Mouse (Mus musculus) megakaryocyte, embryonic 14.5 days (primary cell): ENCODE results near the gene Enox2. TPM values are rescaled to one million over a fixed set of nuclear protein-coding genes. Genes with fewer than 3 reads are reported as not detected.
A peak's percentile ranks its signal among the peaks of the same experiment; 100 is the strongest.
"Not testable (repeated sequence)": the region's sequence is repeated elsewhere in the genome, so short reads cannot be mapped to it uniquely, and the experiment has no call there.

Experiments used
- H3K27me3 ChIP-seq: replicated peaks from 2 replicates; pipeline ENCODE3; 2012; ENCODE audit warnings: inconsistent platforms
- H3K36me3 ChIP-seq: replicated peaks from 2 replicates; pipeline ENCODE3; 2012; ENCODE audit warnings: low read length, inconsistent platforms, mixed read lengths
- H3K4me1 ChIP-seq: 2 replicates; pipeline ENCODE4 v1.6.1; 2012; ENCODE audit warnings: inconsistent platforms
- H3K4me3 ChIP-seq: replicated peaks from 2 replicates; pipeline ENCODE3; 2012; ENCODE audit warnings: moderate library complexity, mild to moderate bottlenecking, inconsistent platforms
- H3K9me3 ChIP-seq: 2 replicates; pipeline ENCODE4 v1.6.1; 2012; ENCODE audit warnings: inconsistent platforms
- FLI1 ChIP-seq: IDR thresholded peaks from 2 replicates; pipeline ENCODE4 v1.6.1; 2012; ENCODE audit warnings: low read length, inconsistent platforms, mixed read lengths
- GATA1 ChIP-seq: IDR thresholded peaks from 3 replicates; pipeline ENCODE4 v1.6.1; 2012; ENCODE audit warnings: mixed read lengths, low read length, inconsistent platforms, borderline replicate concordance
- polyA plus RNA-seq: library from polyadenylated mRNA; stranded (reverse); fragments of >175 nt; gene quantifications from 2 replicates; pipeline ENCODE4 v1.2.3, GENCODE M21; 2012; ENCODE audit warnings: low replicate concordance; ENCODE audit not compliant: insufficient read depth

Enox2 gene
- polyA plus RNA-seq, 1 experiment: 2.9 TPM

DNA sequence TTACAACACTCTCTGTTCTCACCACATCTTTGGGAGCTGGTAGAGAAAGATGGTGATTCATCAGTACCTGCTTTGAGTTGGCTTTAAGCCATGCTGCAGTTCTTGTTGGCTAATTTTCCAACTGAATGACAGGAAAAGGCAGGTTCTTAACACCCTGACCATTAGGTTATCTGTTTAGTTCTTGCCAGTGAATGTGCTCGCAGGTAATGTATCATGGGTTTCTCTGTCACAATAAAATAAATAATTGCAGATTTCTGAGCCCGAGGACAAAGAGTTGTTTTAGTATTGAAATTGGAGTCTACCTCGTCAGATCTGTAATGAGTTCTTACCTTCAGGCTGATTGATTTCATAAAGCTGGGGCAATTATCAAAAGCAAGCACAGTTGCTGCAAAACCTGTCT, 106.9 kb downstream of the Enox2 start:
- Histone ChIP-seq H3K4me1 (no peaks in the 10 kb centered on the region), H3K36me3 (no peaks in the 10 kb centered on the region), H3K27me3 (no peaks in the 10 kb centered on the region), H3K9me3 (peaks cover 4% of the 10 kb centered on the region; the same call in 1 of the 2 replicates), H3K4me3 (no peak overlapping the region)
- no peak for TF ChIP-seq GATA1
- no peak for TF ChIP-seq FLI1

DNA sequence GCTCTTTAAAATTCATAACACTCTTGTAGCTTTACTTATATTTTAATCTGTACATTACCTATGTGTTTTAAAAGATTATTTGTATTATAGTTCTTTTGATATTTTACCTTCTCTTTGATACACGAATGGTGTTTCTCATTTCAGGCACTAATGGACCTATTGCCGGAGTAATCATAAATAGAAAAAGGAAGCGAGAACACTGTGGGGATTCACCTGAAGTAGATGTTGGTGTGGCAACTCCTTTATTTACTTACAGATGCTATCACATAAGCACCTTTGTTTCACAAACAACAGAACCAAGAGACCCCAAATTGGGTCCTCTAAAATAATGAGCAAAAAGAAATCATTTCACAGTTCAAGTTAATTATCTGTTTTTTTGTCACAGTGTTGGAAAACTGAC, 109.4 kb downstream of the Enox2 start:
- no peaks in the 10 kb centered on the region for H3K4me1 ChIP-seq
- TF ChIP-seq FLI1 (no peak), GATA1 (no peak)
- no peaks in the 10 kb centered on the region for H3K27me3 ChIP-seq
- H3K36me3 ChIP-seq: no peaks in the 10 kb centered on the region
- no peak overlapping the region for H3K4me3 ChIP-seq
- H3K9me3 ChIP-seq: peaks cover 4% of the 10 kb centered on the region; the same call in 1 of the 2 replicates

DNA sequence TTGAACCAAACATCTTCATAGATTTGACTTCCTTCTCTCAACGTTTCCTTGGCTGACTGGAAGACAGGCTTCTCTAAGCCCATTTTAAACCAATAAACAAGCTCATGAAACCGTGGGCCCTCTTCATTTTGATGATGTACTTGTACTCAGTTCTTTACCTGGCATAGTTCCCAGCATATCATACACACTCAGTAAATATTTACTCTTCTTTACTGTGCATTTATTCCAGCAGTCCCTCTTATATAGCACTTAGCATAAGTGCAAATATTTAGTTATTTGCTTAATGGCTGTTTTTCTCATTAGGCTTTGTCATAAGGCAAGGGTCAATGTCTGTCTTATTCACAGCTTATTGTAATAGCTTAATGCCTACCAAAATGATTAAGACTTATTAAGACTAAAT, 133.8 kb downstream of the Enox2 start:
- no peaks in the 10 kb centered on the region for H3K9me3 ChIP-seq
- H3K36me3 ChIP-seq: no peaks in the 10 kb centered on the region
- H3K4me3 ChIP-seq: no peak overlapping the region
- H3K4me1 ChIP-seq: no peaks in the 10 kb centered on the region
- peaks cover 2% of the 10 kb centered on the region for H3K27me3 ChIP-seq
- TF ChIP-seq FLI1: no peak
- TF ChIP-seq GATA1: no peak

DNA sequence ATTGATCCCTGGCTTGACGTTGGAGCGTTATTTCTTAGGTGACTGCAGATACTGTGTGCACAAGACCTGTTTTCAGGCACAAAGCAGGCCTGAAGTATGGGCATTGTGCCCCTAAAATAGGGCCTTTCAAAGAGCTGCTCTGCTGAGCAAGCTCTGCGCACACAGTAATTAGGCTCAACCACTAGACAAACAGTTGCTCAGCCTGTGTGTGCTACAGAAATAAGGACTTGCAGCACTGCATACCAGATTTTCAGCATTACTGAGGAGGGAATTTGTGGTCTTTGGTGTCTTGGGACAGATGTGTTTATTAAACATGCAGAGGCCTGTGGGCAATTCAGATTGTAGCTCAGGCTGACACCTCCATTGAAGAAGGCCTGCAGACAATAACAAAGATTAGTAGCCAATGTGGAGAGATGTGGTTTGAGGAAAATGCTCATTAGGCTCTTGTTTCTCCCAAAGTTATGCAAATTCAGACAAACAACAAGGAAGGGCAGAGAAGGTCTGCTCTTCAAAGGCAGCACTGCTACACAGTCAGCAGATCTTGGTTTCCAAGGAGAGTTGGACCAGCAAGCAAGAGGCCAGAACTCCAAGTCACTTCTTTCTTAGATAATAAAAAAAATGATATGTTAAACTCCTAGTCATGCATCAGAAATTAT, 163.2 kb downstream of the Enox2 start:
- Histone ChIP-seq H3K4me3 (no peak overlapping the region), H3K9me3 (no peaks in the 10 kb centered on the region), H3K36me3 (no peaks in the 10 kb centered on the region), H3K4me1 (peaks cover 5% of the 10 kb centered on the region; the same call in 1 of the 2 replicates), H3K27me3 (peaks cover 2% of the 10 kb centered on the region)
- TF ChIP-seq FLI1 (no peak), GATA1 (no peak)

DNA sequence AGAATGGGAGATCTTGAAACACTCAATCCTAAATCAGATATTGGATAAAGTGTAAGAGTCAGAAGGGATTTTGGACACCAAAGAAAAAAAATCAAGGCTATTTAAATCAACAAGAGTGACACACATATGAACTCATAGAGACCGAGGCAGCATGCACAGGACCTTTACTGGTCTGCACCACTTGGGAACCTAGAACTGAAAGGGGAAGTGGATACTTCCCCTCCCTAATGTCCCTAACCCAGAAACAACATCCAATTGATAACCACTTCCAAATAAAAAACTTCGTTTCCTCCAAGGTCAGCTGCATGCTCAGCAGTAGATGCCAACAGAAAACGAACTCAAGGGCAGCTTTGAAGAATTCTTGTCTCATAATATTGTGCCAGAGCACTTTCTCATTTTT, 171.6 kb downstream of the Enox2 start:
- Histone ChIP-seq H3K4me3 (no peak overlapping the region), H3K4me1 (peaks cover 5% of the 10 kb centered on the region; the same call in 1 of the 2 replicates), H3K27me3 (peaks cover 9% of the 10 kb centered on the region), H3K36me3 (no peaks in the 10 kb centered on the region), H3K9me3 (no peaks in the 10 kb centered on the region)
- TF ChIP-seq FLI1 (no peak), GATA1 (no peak)

DNA sequence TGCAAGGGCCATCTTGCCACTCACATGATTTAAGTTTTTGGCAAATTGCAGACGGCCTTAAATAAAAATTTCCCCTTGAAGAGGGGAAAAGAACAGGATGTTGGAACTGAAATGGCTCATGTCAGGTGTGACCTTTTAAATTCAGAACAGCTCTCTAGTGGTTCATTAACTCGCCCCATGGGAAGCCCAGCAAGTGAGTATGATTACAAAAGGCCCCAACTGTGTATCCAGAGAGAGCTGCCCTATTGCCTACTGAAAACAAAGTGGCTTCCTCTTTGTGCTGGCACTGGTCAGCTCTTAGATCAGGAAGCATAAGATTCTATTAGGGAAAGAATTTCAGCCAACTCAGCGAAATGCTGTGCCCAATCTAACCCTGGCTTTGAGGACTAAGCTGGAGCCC, 175.6 kb downstream of the Enox2 start:
- Histone ChIP-seq H3K4me3 (no peak overlapping the region), H3K9me3 (no peaks in the 10 kb centered on the region), H3K4me1 (peaks cover 5% of the 10 kb centered on the region; the same call in 1 of the 2 replicates), H3K36me3 (no peaks in the 10 kb centered on the region), H3K27me3 (peaks cover 6% of the 10 kb centered on the region)
- TF ChIP-seq GATA1: no peak
- no peak for TF ChIP-seq FLI1

DNA sequence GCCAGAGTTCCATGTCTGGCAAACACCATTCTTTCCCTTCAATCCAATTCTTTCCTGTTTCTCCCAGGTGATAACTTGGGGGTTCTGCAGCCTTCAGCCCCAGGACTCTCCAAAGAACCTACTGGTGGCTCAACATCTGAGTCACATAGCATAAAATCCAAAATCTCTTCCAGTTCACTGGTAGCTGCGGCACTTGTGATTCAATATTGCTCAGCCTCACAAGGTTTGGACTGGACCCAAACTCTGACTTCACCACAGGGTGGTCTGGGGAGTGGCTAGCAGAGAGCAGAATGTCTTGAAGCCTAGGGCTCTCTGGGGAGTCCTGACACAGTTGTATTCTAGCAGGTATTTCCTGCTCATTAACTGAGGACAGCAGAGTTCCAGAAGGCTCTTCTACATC, 187.5 kb downstream of the Enox2 start:
- H3K4me1 ChIP-seq, H3K36me3 ChIP-seq, H3K27me3 ChIP-seq, H3K9me3 ChIP-seq, H3K4me3 ChIP-seq: not testable (repeated sequence)

DNA sequence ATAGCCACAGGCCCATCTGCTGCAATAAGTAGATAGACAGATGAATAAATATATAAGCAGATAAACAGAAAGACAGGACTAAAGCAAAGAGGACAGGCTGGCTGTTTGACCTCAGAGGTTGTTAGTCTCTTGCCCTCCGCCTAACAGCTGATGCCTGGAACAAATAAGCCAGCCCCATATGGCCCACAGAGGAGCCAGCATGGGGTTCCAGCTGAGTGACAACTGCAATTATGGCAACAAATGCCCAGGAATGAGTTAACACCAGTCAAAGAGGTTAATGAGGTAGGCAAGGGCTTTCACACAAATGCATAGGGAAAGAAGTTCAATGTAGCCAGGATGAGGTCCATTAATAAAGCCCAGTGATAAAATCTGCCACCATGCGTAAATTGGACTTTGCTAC, 191.8 kb downstream of the Enox2 start:
- H3K4me1 ChIP-seq: no peaks in the 10 kb centered on the region
- TF ChIP-seq GATA1 (no peak), FLI1 (no peak)
- H3K27me3 ChIP-seq: peaks cover 8% of the 10 kb centered on the region
- H3K36me3 ChIP-seq: no peaks in the 10 kb centered on the region
- H3K9me3 ChIP-seq: no peaks in the 10 kb centered on the region
- H3K4me3 ChIP-seq: no peak overlapping the region

DNA sequence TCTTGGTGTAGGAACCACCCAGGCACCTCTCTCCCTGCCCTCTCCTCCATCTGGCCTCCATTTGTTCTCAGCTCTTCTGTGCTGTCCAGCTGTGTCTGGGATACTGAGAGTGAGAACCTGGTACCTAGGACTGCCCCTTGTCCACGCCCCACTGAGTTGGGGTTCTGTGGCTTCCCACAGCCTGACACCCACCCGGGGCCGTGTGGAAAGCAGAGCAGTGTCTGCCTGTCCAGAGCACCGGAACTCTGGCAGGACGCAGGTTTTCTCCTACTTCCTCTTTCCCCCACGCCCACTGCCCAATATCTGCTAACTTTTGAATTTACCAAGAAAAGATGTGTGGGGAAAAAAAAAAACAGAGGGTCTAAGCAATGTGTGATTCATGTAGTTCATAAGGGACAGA, 213.0 kb downstream of the Enox2 start:
- Histone ChIP-seq H3K36me3 (no peaks in the 10 kb centered on the region), H3K27me3 (peaks cover 6% of the 10 kb centered on the region), H3K4me1 (peaks cover 18% of the 10 kb centered on the region), H3K4me3 (peak overlapping the region; percentile 42), H3K9me3 (no peaks in the 10 kb centered on the region)
- TF ChIP-seq GATA1: no peak
- TF ChIP-seq FLI1: no peak

DNA sequence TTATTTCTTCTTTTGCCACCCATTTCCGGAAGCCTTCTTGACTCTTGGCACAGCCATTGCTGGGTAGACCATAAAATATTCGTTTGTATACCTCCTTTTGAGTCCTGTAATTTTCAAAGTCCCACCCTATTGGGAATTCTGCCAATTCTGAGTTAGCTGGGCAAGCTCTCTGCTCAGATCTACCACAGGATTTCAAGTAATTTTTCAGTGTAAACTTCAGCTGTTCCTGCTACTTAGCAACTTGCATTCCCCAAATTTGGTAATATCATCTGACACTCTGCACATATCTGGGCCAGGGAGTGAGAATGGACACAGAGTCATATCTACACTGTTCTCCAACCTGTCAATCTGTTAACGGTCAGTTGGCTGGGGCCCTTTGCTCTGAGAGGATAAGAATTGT, 214.5 kb downstream of the Enox2 start:
- Histone ChIP-seq H3K27me3 (peaks cover 4% of the 10 kb centered on the region), H3K9me3 (no peaks in the 10 kb centered on the region), H3K36me3 (peaks cover 2% of the 10 kb centered on the region), H3K4me1 (peaks cover 11% of the 10 kb centered on the region), H3K4me3 (no peak overlapping the region)
- TF ChIP-seq FLI1 (no peak), GATA1 (no peak)

DNA sequence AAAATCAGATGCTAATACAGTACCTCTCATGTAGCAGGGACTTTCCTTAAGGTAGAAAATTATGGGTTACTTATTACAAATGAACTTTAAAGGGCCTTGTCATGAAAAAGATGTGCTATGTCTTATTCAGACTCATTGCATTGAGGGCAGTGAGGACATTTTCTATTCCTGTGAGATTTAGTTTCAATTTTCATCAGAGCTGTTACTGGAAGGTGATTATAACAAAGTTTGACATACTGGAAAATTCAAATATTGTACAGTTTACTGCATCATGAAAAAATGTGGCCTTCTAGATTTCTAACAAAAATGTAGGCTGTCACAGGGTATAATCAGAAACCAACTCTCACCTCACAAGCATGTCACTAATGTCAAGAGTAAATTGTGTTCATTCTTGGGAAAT, 242.9 kb downstream of the Enox2 start:
- Histone ChIP-seq H3K36me3 (peaks cover 2% of the 10 kb centered on the region), H3K4me1 (no peaks in the 10 kb centered on the region)
- TF ChIP-seq GATA1 (no peak), FLI1 (no peak)

More for the DNA sequence above, 242.9 kb downstream of the Enox2 start:
- Histone ChIP-seq H3K27me3 (no peaks in the 10 kb centered on the region), H3K4me3 (no peak overlapping the region), H3K9me3 (peaks cover 5% of the 10 kb centered on the region; the same call in 1 of the 2 replicates)
